Mouse (Mus musculus): ENCODE data around the gene F8. TPM values are rescaled to one million over a fixed set of nuclear protein-coding genes. Genes with fewer than 3 reads are reported as not detected.

Gene F8
- total RNA-seq, 2 experiments from 2014 or later = 1.6 to 2.3 TPM

DNA sequence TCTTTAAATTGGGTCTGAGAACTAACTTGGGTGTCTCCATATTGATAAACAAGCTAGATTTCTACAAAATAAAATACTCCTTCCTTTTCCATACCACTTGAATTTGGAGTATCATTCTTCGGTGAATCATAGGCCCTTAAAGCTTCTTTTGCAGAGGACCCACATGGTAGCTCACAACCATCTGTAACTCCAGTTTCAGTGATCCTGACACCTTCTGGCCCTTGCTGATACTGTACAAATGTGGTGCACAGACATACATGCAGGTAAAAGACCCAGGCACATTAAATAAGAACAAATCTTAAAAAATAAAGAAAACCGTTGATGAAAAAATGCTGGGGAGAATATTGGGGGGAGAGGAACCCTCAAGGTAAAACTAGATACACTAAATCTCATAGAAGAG is 244.2 kb downstream of the F8 start:
- DNase-seq = no peak

DNA sequence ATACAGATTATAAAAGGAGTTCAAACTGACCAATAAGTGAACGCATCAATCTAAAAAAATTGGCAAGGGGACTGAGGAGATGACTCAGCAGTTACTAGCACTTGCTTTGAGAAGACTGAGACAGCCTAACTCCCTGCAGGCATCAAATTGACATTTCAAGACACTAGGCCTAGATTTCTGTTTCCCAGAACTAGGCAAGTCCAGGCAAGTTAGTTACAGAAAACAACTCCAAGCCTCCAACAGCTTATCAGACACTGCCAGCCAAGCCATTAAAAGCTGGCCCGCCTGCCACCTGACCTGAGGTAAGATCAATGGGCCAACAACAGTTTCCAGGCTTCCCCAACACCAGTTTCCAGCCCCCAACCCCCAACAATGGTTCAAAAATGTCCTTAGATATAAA is 244.7 kb downstream of the F8 start:
- DNase-seq = no peak

DNA sequence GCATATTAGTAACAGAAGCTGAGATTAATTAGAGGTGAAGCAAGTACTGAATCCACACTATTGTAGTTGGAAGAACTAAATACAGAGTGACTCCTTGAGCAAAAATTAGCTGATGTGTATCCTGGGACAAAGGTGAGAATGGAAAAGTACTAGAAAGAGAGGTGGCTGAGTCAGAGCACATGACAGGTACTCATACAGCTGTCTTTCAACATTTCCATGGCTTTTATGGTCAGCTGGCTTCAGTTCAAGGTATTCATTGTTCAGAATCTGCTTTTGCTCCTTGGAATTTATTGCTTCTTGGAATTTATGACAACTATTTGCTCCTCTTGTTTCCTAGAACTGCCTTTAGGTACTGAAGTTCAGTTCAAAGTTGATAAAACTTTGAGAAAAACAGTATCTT is 245.5 kb downstream of the F8 start:
- no peak for DNase-seq

DNA sequence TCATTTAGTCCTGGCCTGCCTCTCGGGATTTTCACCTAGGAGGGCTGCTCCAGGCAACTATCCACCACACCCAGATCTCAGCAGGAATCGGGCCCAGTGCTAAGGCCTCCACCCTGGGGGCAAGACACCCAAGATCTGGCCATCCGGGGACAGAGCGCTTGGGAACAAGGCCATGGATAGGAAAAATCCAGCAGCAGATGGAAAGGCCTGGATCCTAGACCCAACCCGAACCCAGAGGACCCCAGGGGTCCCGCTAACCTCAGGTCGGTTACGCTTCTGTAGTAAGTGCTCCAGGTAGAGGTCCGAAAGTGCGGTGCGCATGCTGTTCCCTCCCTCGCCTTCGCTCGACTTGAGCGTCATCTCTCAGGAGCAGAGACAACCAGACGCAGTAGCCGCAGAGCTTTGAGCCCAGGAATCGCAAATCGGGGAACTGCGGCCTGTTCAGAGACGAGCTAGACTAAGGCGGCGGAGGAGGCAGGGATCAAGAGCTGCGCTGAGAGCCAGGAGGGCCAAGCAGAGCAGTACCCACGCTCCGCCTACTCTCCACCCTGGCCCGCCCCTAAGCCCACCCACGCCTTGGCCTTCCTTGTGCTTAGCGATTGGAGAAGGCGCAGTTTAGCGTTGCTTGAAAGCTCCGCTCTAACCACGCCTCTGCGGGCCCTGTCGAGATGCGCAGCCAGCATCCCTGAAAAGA is 251.8 kb downstream of the F8 start, which contains the start of gene Mpp1:
TSS of gene Mpp1 (minus strand) at position 550 of the 694 bp plus-strand sequence.
- DNase-seq = peak; percentile 86 to 90

DNA sequence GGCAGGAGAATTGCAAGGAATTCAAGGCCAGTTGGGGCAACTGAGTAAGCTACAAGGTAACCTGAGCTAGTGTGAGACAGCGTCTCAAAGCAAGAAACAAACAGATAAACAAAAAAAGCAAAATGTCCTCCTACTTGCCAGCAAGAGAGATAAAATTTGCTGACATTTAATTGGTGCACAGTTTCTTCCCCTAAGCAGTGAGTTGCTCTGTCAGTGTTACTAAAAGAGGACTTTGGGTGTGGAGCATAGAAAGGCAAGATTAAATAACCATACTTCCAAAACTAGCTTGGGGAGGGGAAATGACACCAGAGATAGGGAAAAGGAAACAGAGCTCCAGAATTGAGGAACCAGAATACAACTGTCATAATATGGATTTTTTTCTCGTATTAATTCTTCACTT is 252.9 kb downstream of the F8 start:
- DNase-seq = peak in 1 of 2 experiments; percentile 7

DNA sequence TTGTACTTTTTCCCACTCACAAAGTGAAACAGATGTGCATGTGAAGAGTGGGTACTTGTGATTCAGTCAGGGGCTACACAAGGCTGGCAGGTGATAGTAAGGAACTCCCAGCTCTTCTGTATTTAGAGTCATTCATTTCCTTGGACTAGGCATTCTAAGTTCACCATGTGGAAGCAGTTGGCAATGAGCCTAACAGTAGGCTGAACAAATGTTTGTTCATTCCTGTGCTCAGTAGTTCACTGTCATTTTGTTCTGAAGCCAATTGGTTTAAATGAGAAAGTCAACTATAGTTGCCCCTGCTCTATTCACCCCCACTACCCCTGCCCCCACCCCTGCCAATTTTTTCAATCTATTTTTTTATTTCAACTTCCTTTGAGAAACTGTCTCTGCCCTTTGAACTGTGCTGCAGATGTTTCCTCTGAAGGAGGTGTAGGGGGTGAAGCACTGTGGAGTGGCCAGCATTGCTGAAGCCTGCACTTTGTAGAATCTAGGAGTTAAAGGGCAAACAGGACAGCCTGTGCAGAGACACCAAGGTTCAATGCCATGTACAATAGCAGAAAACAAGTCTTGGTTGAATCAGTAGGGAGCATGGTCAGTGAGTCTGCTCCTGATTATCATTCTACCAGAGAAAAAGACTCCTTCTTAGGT is 254.0 kb downstream of the F8 start:
- peak; percentile 17 to 31 for DNase-seq

DNA sequence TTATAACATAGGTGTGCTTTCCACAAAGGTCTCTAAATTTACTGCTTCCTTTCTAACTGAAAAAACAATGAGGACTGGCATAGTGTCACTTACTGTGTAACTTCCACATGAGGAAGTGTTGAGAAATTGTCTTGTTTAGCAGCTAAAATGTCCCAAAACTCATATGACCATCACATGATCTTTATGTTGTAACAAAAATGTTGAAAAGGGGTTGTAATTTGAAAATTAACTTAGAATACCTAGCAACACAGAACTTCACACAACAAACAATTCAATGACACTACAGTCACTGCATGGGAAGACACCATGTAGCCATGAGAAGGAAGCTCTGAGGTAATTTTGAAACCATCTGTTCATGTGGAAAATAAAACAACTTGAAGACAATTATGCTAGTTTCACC is 255.5 kb downstream of the F8 start:
- DNase-seq = no peak

DNA sequence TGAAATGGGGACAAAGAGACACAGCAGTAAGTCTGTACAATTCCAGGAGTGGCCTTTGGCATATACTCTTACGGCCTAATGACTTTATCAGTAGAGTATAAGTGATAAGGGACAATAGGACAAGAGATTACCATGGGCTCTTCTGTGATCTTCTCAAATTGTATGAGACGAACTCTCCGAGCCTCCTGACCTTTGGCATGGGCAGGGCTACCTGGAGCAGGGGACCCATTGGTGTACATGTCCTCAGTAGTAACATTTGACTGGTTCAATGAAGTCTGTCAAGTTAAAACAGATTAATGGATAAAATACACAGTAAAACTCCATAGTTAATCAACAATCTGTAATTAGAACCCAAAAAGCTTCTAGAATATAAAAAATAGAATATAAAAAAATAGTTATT is 256.8 kb downstream of the F8 start:
- DNase-seq = no peak

Other genes with a start within 250 kb of the F8 start
- gene Smim9, start 218.8 kb downstream of the F8 start, total RNA-seq (2021) = not detected
- gene Fundc2, start 216 bp downstream of the F8 start, total RNA-seq (2021) = 100 to 1,000 TPM; 150 to 179 TPM
- gene Cmc4, start 34.0 kb upstream of the F8 start, total RNA-seq (2021) = 10 to 100 TPM in 1 of 2 experiments, 1 to 10 TPM in 1; 7.9 to 10.7 TPM
- 1 to 10 TPM; 2.7 to 2.9 TPM for gene Mtcp1, start 34.0 kb upstream of the F8 start, total RNA-seq (2021)
- gene Brcc3, start 34.0 kb upstream of the F8 start, total RNA-seq (2021) = 10 to 100 TPM; 21.3 to 29.2 TPM
- 10 to 100 TPM; 39.5 to 43.2 TPM for gene Vbp1, start 131.7 kb upstream of the F8 start, total RNA-seq (2021)
- gene Rab39b, start 195.6 kb upstream of the F8 start, total RNA-seq (2021) = under 1 TPM; 0.07 to 0.08 TPM

Data from heart, adult 18-20 months (tissue).